29 mouse cellular contexts compared by ENCODE assay signal in genomic region chr7:134729348-134729747, GRCm38 (mm10). TPM values are rescaled to one million over a fixed set of nuclear protein-coding genes. Genes with fewer than 3 reads are reported as not detected.
DNase-seq lines count a peak whose midpoint lies in the region; ATAC-seq and TF ChIP-seq lines count a peak whose summit lies in the region.
"Had no signal": no experiment of that assay in that cellular context is flagged by ENCODE, and none has a peak within 500 bp of the region (broad histone marks: within the 10 kb centered on the region; RNA-seq: fewer than 3 reads in every experiment).

No protein-coding gene starts in this region.

- no peak for ATAC-seq in kidney, embryonic 14.5 days (ENCODE audit: low FRiP score, low TSS enrichment)
- ATAC-seq: forebrain, postnatal 0 days; intestine, embryonic 16.5 days; midbrain, embryonic 13.5 days had no signal

- H3K9ac ChIP-seq in kidney, embryonic 14.5 days (ENCODE audit: low read depth, low read length) = no peak overlapping the region
- H3K9ac ChIP-seq: embryonic facial prominence, embryonic 15.5 days; forebrain, embryonic 12.5 days; forebrain, postnatal 0 days; hindbrain, embryonic 13.5 days; liver, embryonic 14.5 days; midbrain, embryonic 13.5 days had no signal

- H3K4me1 ChIP-seq in kidney, embryonic 14.5 days (ENCODE audit: control insufficient read depth, insufficient read depth, low read length) = peaks cover 13% of the 10 kb centered on the region
- H3K4me1 ChIP-seq in lung, adult 2 months (ENCODE audit: control insufficient read depth, insufficient read depth, low read length) = peaks cover 4% of the 10 kb centered on the region; the same call in 1 of the 2 replicates

- H3K9me3 ChIP-seq in kidney, embryonic 14.5 days (ENCODE audit: control insufficient read depth, low read length) = no peaks in the 10 kb centered on the region
- H3K9me3 ChIP-seq: embryonic facial prominence, embryonic 15.5 days; forebrain, embryonic 12.5 days; hindbrain, embryonic 13.5 days; midbrain, embryonic 13.5 days had no signal

- no peak for TF ChIP-seq POLR2A in lung, adult 2 months (IDR thresholded peaks at IDR 0.05; ENCODE audit: borderline replicate concordance, extremely low read depth, low read depth, low read length)

- H3K36me3 ChIP-seq in kidney, embryonic 14.5 days (ENCODE audit: control insufficient read depth, insufficient read depth, low read length) = peaks cover 32% of the 10 kb centered on the region; the same call in 1 of the 2 replicates
- H3K36me3 ChIP-seq: forebrain, embryonic 12.5 days; hindbrain, embryonic 13.5 days; midbrain, embryonic 13.5 days had no signal

- no peak overlapping the region for H3K4me3 ChIP-seq in kidney, embryonic 14.5 days (ENCODE audit: low read length)
- no peak overlapping the region for H3K4me3 ChIP-seq in lung, adult 2 months (replicated peaks; ENCODE audit: extremely low read depth, low read depth, low read length)
- H3K4me3 ChIP-seq: embryonic facial prominence, embryonic 15.5 days; forebrain, embryonic 12.5 days; hindbrain, embryonic 13.5 days; midbrain, embryonic 13.5 days had no signal

- H3K4me2 ChIP-seq in kidney, embryonic 14.5 days (replicated peaks; ENCODE audit: low read depth, low read length) = no peak overlapping the region
- H3K4me2 ChIP-seq: embryonic facial prominence, embryonic 15.5 days; forebrain, embryonic 12.5 days; heart, embryonic 11.5 days; hindbrain, embryonic 13.5 days; midbrain, embryonic 13.5 days had no signal

- peak; percentile 11 for DNase-seq in kidney, postnatal 14 days
- peak; percentile 16 for DNase-seq in lung, adult 2 months
- DNase-seq in lung, postnatal 10 days = peak; percentile 36
- no peak for DNase-seq in frontal cortex, postnatal 14 days (ENCODE audit: low spot score in 2 of 2)
- DNase-seq in Muller cell, postnatal 12 days (ENCODE audit: inconsistent ontology term) = no peak
- DNase-seq in ovary, postnatal 10 days (ENCODE audit: low spot score) = no peak
- DNase-seq: adrenal gland, adult 8-10 months; B cell, adult 2 months; cerebellum, adult 9-10 months; forebrain, postnatal 0 days; gastrocnemius, postnatal 14 days; heart, adult 18-20 months; heart, postnatal 4 days; kidney, adult 9 months; layer of hippocampus, adult 9-11 months; liver; retina, postnatal 1 day; right cerebral cortex, postnatal 25 days; spleen, adult 18-20 months; thymus, postnatal 14 days had no signal

- no peaks in the 10 kb centered on the region for H3K27me3 ChIP-seq in kidney, embryonic 14.5 days (ENCODE audit: control insufficient read depth, insufficient read depth, low read length)
- H3K27me3 ChIP-seq: embryonic facial prominence, embryonic 15.5 days; forebrain, embryonic 12.5 days; hindbrain, embryonic 13.5 days; midbrain, embryonic 13.5 days had no signal

- TF ChIP-seq CTCF in lung, adult 2 months (IDR thresholded peaks at IDR 0.05; ENCODE audit: insufficient read depth, low read length) = no peak

- H3K27ac ChIP-seq in kidney, embryonic 14.5 days (ENCODE audit: low read depth, low read length) = no peak overlapping the region
- H3K27ac ChIP-seq: embryonic facial prominence, embryonic 15.5 days; forebrain, embryonic 12.5 days; hindbrain, embryonic 13.5 days; liver, embryonic 14.5 days; macrophage; midbrain, embryonic 13.5 days had no signal

RNA-seq across cellular contexts. Expression of gene Dock1, which starts 58.9 kb away (rescaled TPM):
- 32.0 and 60.6 TPM in 2 replicates for polyA plus RNA-seq in kidney, embryonic 14.5 days (2014; fragmentation: Nextera tagmentation; extraction: Ambion mirVana)
- polyA plus RNA-seq in lung, adult 2 months (2012; rRNA removed) = 13.5 and 18.7 TPM in 2 replicates

Comparison
In these comparisons a context has a peak if more than half of its experiments do, and no peak if none do; other contexts are left out.
1. DNase-seq: peak in kidney, postnatal 14 days (single experiment), lung, adult 2 months (single experiment) and lung, postnatal 10 days (single experiment); none in frontal cortex, postnatal 14 days (0 of 2), Muller cell, postnatal 12 days (single experiment) and ovary, postnatal 10 days (single experiment).